10 mouse cellular contexts compared by ENCODE assay signal in the genomic region with DNA sequence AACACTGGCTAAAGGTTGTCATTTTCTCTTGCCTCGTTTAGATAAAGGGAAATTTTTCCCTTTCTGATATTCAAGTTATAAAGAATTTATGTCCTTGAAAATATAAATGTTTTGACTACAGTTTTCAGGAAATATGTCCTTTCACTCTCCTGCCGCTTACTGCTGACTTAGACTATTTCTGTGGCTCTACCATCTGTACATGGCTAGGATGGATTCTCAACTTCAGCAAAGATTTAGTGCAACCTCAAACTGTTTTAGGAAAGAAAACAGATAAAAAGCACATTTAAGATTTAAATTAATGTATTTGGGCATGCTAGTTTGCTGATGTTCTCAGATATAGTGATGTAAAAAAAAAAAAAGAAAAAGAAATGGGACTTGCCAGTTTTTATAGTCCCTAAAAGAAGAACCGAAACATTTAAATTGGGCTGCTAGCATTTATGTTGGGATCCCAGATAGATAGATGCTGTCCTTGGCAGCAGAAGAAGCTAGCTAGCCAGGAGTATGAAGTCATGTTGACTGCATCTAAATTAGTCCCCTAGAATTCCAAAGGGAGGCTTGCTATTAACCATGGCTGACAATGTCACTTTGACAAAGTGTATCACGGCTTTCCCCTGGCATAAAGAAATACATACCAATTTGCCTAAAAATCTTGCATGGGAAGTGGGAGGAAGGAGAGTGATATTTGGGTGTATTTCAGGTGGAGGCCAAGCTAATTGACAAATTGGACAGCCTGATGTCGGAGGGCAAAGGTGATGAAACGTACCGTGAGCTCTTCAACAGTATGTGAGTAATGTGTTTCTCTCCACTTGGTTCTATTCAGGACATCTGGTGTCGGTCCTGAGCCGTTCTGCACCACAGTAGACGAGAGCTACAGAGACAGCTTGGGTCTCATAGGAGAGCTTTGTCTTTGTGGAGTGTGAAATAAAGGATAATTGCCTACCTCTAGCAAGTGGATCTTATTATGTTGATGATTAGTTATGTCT.
DNase-seq lines count a peak whose midpoint lies in the region; ATAC-seq and TF ChIP-seq lines count a peak whose summit lies in the region.
"Had no signal": no experiment of that assay in that cellular context is flagged by ENCODE, and none has a peak within 500 bp of the region (broad histone marks: within the 10 kb centered on the region; RNA-seq: fewer than 3 reads in every experiment).

No protein-coding gene starts in this region.

- intact Hi-C loops in heart, postnatal 10 days (cut with DNase I) = no loop called here

- no peaks in the 10 kb centered on the region for H3K4me1 ChIP-seq in heart, embryonic 11.5 days (ENCODE audit: control insufficient read depth, insufficient read depth, low read length)
- H3K4me1 ChIP-seq in forebrain, embryonic 13.5 days = peaks cover 44% of the 10 kb centered on the region
- H3K4me1 ChIP-seq in midbrain, postnatal 0 days (ENCODE audit: insufficient read depth, low read length) = peaks cover 6% of the 10 kb centered on the region; the same call in 1 of the 2 replicates

- H3K27me3 ChIP-seq in heart, embryonic 11.5 days (ENCODE audit: control insufficient read depth, insufficient read depth, low read length) = no peaks in the 10 kb centered on the region
- H3K27me3 ChIP-seq in forebrain, embryonic 13.5 days = peaks cover 5% of the 10 kb centered on the region; the same call in 1 of the 2 replicates
- no peaks in the 10 kb centered on the region for H3K27me3 ChIP-seq in midbrain, postnatal 0 days (ENCODE audit: insufficient read depth, low read length)

- H3K9me3 ChIP-seq in heart, embryonic 11.5 days (replicated peaks; ENCODE audit: control insufficient read depth, low read length) = no peaks in the 10 kb centered on the region
- H3K9me3 ChIP-seq in forebrain, embryonic 13.5 days (replicated peaks) = no peaks in the 10 kb centered on the region
- no peaks in the 10 kb centered on the region for H3K9me3 ChIP-seq in midbrain, postnatal 0 days (ENCODE audit: low read length)

- H3K4me3 ChIP-seq in heart, embryonic 11.5 days (ENCODE audit: low read depth, low read length) = no peak overlapping the region
- H3K4me3 ChIP-seq in forebrain, embryonic 13.5 days = no peak overlapping the region
- no peak overlapping the region for H3K4me3 ChIP-seq in midbrain, postnatal 0 days (ENCODE audit: low read depth, low read length)

- DNase-seq in heart, postnatal 10 days = peak; percentile 20 to 32
- DNase-seq in cerebellum, adult 18-20 months = peak; percentile 30 to 35
- peak; percentile 55 for DNase-seq in midbrain, postnatal 0 days (ENCODE audit: low spot score)
- DNase-seq in left cerebral cortex, adult 8-10 months (ENCODE audit: low spot score in 2 of 2) = no peak
- no peak for DNase-seq in layer of hippocampus, postnatal 14 days (ENCODE audit: low spot score in 2 of 2)
- DNase-seq: liver, postnatal 0 days; thymus, adult 18-20 months had no signal

- no peak for TF ChIP-seq CTCF in midbrain, postnatal 0 days (IDR thresholded peaks at IDR 0.05)

- no peaks in the 10 kb centered on the region for H3K36me3 ChIP-seq in heart, embryonic 11.5 days (ENCODE audit: control insufficient read depth, insufficient read depth, low read length)
- no peaks in the 10 kb centered on the region for H3K36me3 ChIP-seq in forebrain, embryonic 13.5 days (ENCODE audit: poor library complexity, severe bottlenecking)
- H3K36me3 ChIP-seq in midbrain, postnatal 0 days (ENCODE audit: insufficient read depth, low read length) = no peaks in the 10 kb centered on the region

- no peak overlapping the region for H3K4me2 ChIP-seq in heart, embryonic 11.5 days
- H3K4me2 ChIP-seq in forebrain, embryonic 13.5 days = no peak overlapping the region
- H3K4me2 ChIP-seq in midbrain, postnatal 0 days (ENCODE audit: low read depth, low read length, poor library complexity, severe bottlenecking) = no peak overlapping the region

- no peak overlapping the region for H3K9ac ChIP-seq in heart, embryonic 11.5 days (ENCODE audit: low read depth, low read length)
- no peak overlapping the region for H3K9ac ChIP-seq in forebrain, embryonic 13.5 days
- no peak overlapping the region for H3K9ac ChIP-seq in midbrain, postnatal 0 days (replicated peaks; ENCODE audit: low read length, poor library complexity, severe bottlenecking)
- H3K9ac ChIP-seq: liver, postnatal 0 days had no signal

- WGBS in heart, embryonic 11.5 days (ENCODE audit: insufficient replicate concordance) = 71% methylated on average over 10 of the region's 10 CpGs
- WGBS in forebrain, embryonic 13.5 days = 38% methylated on average over 10 of the region's 10 CpGs
- 50% methylated on average over 10 of the region's 10 CpGs for WGBS in midbrain, postnatal 0 days

- no peak overlapping the region for H3K27ac ChIP-seq in heart, embryonic 11.5 days (ENCODE audit: low read depth, low read length)
- H3K27ac ChIP-seq in forebrain, embryonic 13.5 days = no peak overlapping the region
- H3K27ac ChIP-seq in midbrain, postnatal 0 days (ENCODE audit: low read depth, low read length) = no peak overlapping the region

- no peak for ATAC-seq in heart, embryonic 11.5 days (replicated peaks; ENCODE audit: insufficient number of reproducible peaks, low FRiP score, low TSS enrichment)
- peak; percentile 78 for ATAC-seq in forebrain, embryonic 13.5 days
- ATAC-seq in midbrain, postnatal 0 days (ENCODE audit: low FRiP score) = no peak
- ATAC-seq: inflammation-experienced regulatory T-cells, adult 6 months; liver, postnatal 0 days had no signal

Comparison
In these comparisons a context has a peak if more than half of its experiments do, and no peak if none do; other contexts are left out.
1. DNase-seq: peak in heart, postnatal 10 days (2 of 2), cerebellum, adult 18-20 months (2 of 2) and midbrain, postnatal 0 days (single experiment); none in left cerebral cortex, adult 8-10 months (0 of 2) and layer of hippocampus, postnatal 14 days (0 of 2).